In genomic region chr4:117379803-117380557, GRCm38 (mm10) we compare ENCODE assay signal across 17 mouse cellular contexts.
DNase-seq lines count a peak whose midpoint lies in the region; ATAC-seq lines count a peak whose summit lies in the region.
"Had no signal": no experiment of that assay in that cellular context is flagged by ENCODE, and none has a peak within 500 bp of the region (broad histone marks: within the 10 kb centered on the region; RNA-seq: fewer than 3 reads in every experiment).

No protein-coding gene starts in this region.

- no peak overlapping the region for H3K4me3 ChIP-seq in hindbrain, embryonic 12.5 days
- H3K4me3 ChIP-seq in hindbrain, embryonic 10.5 days, result no peak overlapping the region
- no peak overlapping the region for H3K4me3 ChIP-seq in forebrain, embryonic 14.5 days (ENCODE audit: low read depth, low read length)
- H3K4me3 ChIP-seq in limb, embryonic 12.5 days (replicated peaks), result no peak overlapping the region
- H3K4me3 ChIP-seq in neural tube, embryonic 14.5 days (ENCODE audit: low read depth, low read length), result no peak overlapping the region
- H3K4me3 ChIP-seq: erythroblast, embryonic 14.5 days; megakaryocyte, embryonic 14.5 days had no signal

- H3K4me1 ChIP-seq in hindbrain, embryonic 12.5 days, result peaks cover 14% of the 10 kb centered on the region
- H3K4me1 ChIP-seq in hindbrain, embryonic 10.5 days (replicated peaks), result peaks cover 26% of the 10 kb centered on the region
- peaks cover 15% of the 10 kb centered on the region for H3K4me1 ChIP-seq in forebrain, embryonic 14.5 days (ENCODE audit: control insufficient read depth, insufficient read depth, low read length)
- H3K4me1 ChIP-seq in limb, embryonic 12.5 days (replicated peaks), result peaks cover 43% of the 10 kb centered on the region
- peaks cover 16% of the 10 kb centered on the region for H3K4me1 ChIP-seq in neural tube, embryonic 14.5 days (ENCODE audit: control insufficient read depth, insufficient read depth, low read length)

- H3K9me3 ChIP-seq in hindbrain, embryonic 12.5 days (replicated peaks), result 0 out of 2 replicates have a peak, but pooled peaks cover 2% of the 10 kb centered on the region
- peaks cover 4% of the 10 kb centered on the region; the same call in 1 of the 2 replicates for H3K9me3 ChIP-seq in hindbrain, embryonic 10.5 days
- no peaks in the 10 kb centered on the region for H3K9me3 ChIP-seq in forebrain, embryonic 14.5 days (replicated peaks; ENCODE audit: control insufficient read depth, low read length)
- H3K9me3 ChIP-seq in limb, embryonic 12.5 days, result peaks cover 9% of the 10 kb centered on the region; the same call in 1 of the 2 replicates
- no peaks in the 10 kb centered on the region for H3K9me3 ChIP-seq in neural tube, embryonic 14.5 days (ENCODE audit: control insufficient read depth, low read length)

- H3K27me3 ChIP-seq in hindbrain, embryonic 12.5 days, result peaks cover 98% of the 10 kb centered on the region
- peaks cover 100% of the 10 kb centered on the region for H3K27me3 ChIP-seq in hindbrain, embryonic 10.5 days (ENCODE audit: insufficient read depth, poor library complexity, severe bottlenecking)
- H3K27me3 ChIP-seq in forebrain, embryonic 14.5 days (replicated peaks; ENCODE audit: control insufficient read depth, insufficient read depth, low read length), result no peaks in the 10 kb centered on the region
- H3K27me3 ChIP-seq in limb, embryonic 12.5 days, result peaks cover 6% of the 10 kb centered on the region; the same call in 1 of the 2 replicates
- H3K27me3 ChIP-seq in neural tube, embryonic 14.5 days (ENCODE audit: control insufficient read depth, insufficient read depth, low read length), result peaks cover 45% of the 10 kb centered on the region
- H3K27me3 ChIP-seq: CH12.LX had no signal

- no peaks in the 10 kb centered on the region for H3K36me3 ChIP-seq in hindbrain, embryonic 12.5 days
- peaks cover 9% of the 10 kb centered on the region; the same call in 1 of the 2 replicates for H3K36me3 ChIP-seq in hindbrain, embryonic 10.5 days
- H3K36me3 ChIP-seq in forebrain, embryonic 14.5 days (ENCODE audit: control insufficient read depth, insufficient read depth, low read length), result no peaks in the 10 kb centered on the region
- no peaks in the 10 kb centered on the region; the same call in 1 of the 2 replicates for H3K36me3 ChIP-seq in limb, embryonic 12.5 days
- H3K36me3 ChIP-seq in neural tube, embryonic 14.5 days (ENCODE audit: control insufficient read depth, insufficient read depth, low read length), result no peaks in the 10 kb centered on the region

- DNase-seq in hindbrain, embryonic 10.5 days (ENCODE audit: low spot score), result no peak
- DNase-seq in forebrain, embryonic 14.5 days (ENCODE audit: low spot score), result peak; percentile 84
- DNase-seq in layer of hippocampus, postnatal 36 days, result no peak
- DNase-seq in heart, postnatal 14 days, result no peak
- DNase-seq in frontal cortex, adult 2 months (ENCODE audit: extremely low spot score in 1 of 2, low spot score in 1 of 2), result no peak
- DNase-seq: adrenal gland, adult 2 months; cerebellum, adult 9-11 months; kidney, adult 11 months; kidney, postnatal 4 days; liver; lung, embryonic 14.5 days had no signal

- H3K4me2 ChIP-seq in hindbrain, embryonic 12.5 days (replicated peaks), result no peak overlapping the region
- H3K4me2 ChIP-seq in forebrain, embryonic 14.5 days (ENCODE audit: low read length), result peak overlapping the region; percentile 12; the same call in 1 of the 2 replicates
- H3K4me2 ChIP-seq in limb, embryonic 12.5 days, result no peak overlapping the region
- no peak overlapping the region for H3K4me2 ChIP-seq in neural tube, embryonic 14.5 days (ENCODE audit: low read depth, low read length)
- H3K4me2 ChIP-seq: lung, embryonic 14.5 days had no signal

- WGBS in hindbrain, embryonic 12.5 days, result 56% methylated on average over 14 of the region's 14 CpGs
- 76% methylated on average over 14 of the region's 14 CpGs for WGBS in hindbrain, embryonic 10.5 days
- 14% methylated on average over 14 of the region's 14 CpGs for WGBS in forebrain, embryonic 14.5 days
- 23% methylated on average over 14 of the region's 14 CpGs for WGBS in limb, embryonic 12.5 days
- WGBS in neural tube, embryonic 14.5 days, result 30% methylated on average over 14 of the region's 14 CpGs

- ATAC-seq in hindbrain, embryonic 12.5 days (ENCODE audit: low FRiP score), result peak; percentile 86
- ATAC-seq in forebrain, embryonic 14.5 days, result peak; percentile 88
- ATAC-seq in limb, embryonic 12.5 days (ENCODE audit: insufficient number of reproducible peaks, insufficient read depth, low FRiP score, low TSS enrichment, low read depth), result no peak
- ATAC-seq in neural tube, embryonic 14.5 days (ENCODE audit: low read depth), result peak; percentile 93

- H3K9ac ChIP-seq in hindbrain, embryonic 12.5 days, result no peak overlapping the region
- no peak overlapping the region for H3K9ac ChIP-seq in forebrain, embryonic 14.5 days (ENCODE audit: low read length)
- 0 out of 2 replicates have a peak overlapping the region, but pooled peaks have one; percentile 8 for H3K9ac ChIP-seq in limb, embryonic 12.5 days (replicated peaks)
- H3K9ac ChIP-seq in neural tube, embryonic 14.5 days (replicated peaks; ENCODE audit: low read depth, low read length), result no peak overlapping the region
- H3K9ac ChIP-seq: lung, embryonic 14.5 days had no signal

- H3K27ac ChIP-seq in hindbrain, embryonic 12.5 days, result 0 out of 2 replicates have a peak overlapping the region, but pooled peaks have one; percentile 18
- no peak overlapping the region for H3K27ac ChIP-seq in hindbrain, embryonic 10.5 days
- H3K27ac ChIP-seq in forebrain, embryonic 14.5 days (ENCODE audit: low read depth, low read length), result peak overlapping the region; percentile 1; the same call in 1 of the 2 replicates
- peak overlapping the region; percentile 70 for H3K27ac ChIP-seq in limb, embryonic 12.5 days
- H3K27ac ChIP-seq in neural tube, embryonic 14.5 days (ENCODE audit: low read depth, low read length), result no peak overlapping the region

- intact Hi-C loops in heart, postnatal 14 days (cut with DNase I), result no loop called here

Comparison
In these comparisons a context has a peak if more than half of its experiments do, and no peak if none do; other contexts are left out.
1. H3K27ac ChIP-seq: peak in hindbrain, embryonic 12.5 days (single experiment), forebrain, embryonic 14.5 days (single experiment) and limb, embryonic 12.5 days (single experiment); none in hindbrain, embryonic 10.5 days (single experiment) and neural tube, embryonic 14.5 days (single experiment).